Mouse (Mus musculus) layer of hippocampus, postnatal 10 days (tissue): ENCODE data around the gene Slc35c1. TPM values are rescaled to one million over a fixed set of nuclear protein-coding genes. Genes with fewer than 3 reads are reported as not detected.

ENCODE experiments used
- DNase-seq, 2 experiments: peaks; one replicate each; pipeline ENCODE4 v3.0.0; 2021; ENCODE audit warnings: low spot score in 2 of 2
- total RNA-seq, 2 experiments: library from RNA; stranded (reverse); gene quantifications; 2 replicates each; pipeline ENCODE4 v1.2.3; 2021

The Slc35c1 gene
- total RNA-seq, 2 experiments from 2014 or later = 17.1 to 17.2 TPM

DNA sequence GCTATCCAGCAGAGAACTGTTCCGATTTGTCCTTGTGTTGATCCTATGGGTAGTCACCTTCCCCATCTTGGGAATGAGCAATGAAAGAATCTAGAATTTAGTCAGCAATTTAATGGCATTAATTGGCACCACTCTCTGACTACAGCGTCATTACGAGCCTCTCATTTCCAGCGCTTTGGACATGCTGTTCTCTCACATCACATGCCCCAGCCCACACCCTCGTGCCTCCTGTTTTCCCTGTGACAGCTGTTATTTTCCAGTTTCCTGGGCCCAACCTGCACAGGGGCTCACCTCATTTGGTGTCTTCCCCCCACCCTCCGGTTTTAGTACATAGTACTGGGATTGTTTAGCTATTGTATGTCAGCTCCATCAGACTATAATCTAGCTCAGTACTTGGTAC lies 25.3 kb downstream of the Slc35c1 start:
- DNase-seq = no peak

GRCm38 (mm10) chr2:92434375-92434745 lies 26.0 kb downstream of the Slc35c1 start:
- DNase-seq = no peak

DNA sequence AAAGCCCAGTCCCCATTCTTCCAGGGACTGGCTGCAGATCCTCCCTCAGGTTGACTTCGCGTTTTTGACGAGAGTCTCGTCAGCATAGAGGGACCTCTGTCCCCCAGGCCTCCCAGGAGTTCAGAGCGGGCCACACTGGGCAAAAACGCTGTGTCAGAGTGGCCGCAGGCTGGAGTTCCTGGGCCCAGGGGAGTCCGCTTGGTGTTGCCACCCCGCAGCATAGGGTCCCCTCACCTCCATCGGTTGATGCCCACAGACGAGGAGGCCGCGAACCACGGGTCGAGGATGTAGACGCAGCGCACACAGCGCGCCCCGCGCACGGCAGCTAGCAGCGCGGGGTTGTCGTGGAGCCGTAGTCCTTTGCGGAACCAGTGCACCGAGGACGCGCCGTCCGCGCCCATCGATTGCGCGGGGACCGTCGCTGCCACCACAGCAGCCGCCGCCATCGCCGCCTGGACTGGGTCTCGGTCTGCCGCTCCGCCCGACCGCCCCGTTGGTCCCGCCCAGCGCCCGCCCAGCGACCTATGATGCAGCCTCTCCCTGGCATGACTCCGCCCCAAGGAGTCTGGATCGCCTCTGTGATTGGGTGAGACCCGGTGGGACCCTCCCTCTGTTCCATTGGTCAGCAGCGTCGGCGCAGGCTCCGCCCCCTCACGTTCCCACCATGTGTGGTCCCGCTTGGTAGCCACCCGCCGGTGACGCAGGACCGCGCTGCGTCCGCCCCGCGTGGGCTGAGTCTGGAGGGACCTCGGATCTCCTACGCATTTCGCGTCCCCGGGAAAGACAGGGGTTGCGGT lies 26.6 kb downstream of the Slc35c1 start, which contains the start of gene Cry2:
Gene Cry2, minus strand, starts transcription at position 466 of the 797 bp plus-strand sequence.
- peak; percentile 98 for DNase-seq

- peak; percentile 43 to 55 for DNase-seq
Observed at GRCm38 (mm10) chr2:92432299-92433295, 27.7 kb downstream of the Slc35c1 start.

DNA sequence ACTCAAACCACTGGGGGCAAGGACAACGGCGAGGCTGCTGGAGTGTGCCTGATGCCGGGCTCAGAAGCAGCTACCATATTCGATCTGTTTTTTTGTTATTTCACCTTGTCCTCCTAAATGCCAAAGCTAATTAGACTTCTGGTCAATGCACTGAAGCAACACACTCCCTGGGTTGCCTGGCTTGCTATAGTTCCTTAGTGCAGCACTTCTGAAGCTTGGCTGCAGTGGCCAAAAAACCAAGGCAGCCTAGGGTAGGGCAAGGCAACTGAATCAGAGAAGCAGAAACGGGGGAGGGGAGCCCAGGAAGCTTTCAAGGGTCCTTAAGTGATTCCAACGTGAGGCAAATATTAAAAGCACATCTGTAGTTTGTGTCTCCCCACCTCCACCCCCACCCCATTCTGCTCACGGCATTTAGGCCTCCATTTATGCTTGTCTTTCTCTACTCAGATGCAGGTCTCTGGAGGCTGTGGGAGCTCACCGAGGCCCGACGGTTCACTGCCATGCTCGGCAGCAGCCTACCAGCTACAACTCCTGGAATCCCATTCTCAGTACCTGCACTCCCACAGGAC lies 28.6 kb downstream of the Slc35c1 start:
- DNase-seq = no peak

- DNase-seq = peak; percentile 46 to 67
Observed at GRCm38 (mm10) chr2:92430723-92431541, 29.4 kb downstream of the Slc35c1 start.

DNA sequence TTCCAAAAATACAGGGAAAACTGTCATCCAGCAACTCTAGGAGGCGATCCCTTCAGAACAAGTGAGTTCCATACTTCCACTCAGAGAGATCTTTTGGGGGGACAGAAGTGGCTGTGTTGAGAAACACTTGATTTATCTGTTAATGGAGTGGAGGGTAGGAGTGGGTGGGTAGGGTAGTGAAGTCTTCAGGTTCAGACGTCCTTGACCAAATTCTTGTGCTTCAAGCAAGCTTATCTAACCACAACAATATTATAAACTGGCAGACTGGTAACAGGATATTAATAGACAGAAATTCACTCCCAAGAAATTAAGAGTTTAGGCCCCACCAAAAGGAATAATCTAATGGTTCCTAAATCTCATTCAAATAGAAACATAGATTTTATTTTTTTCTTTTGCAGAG lies 30.2 kb downstream of the Slc35c1 start:
- no peak for DNase-seq

DNA sequence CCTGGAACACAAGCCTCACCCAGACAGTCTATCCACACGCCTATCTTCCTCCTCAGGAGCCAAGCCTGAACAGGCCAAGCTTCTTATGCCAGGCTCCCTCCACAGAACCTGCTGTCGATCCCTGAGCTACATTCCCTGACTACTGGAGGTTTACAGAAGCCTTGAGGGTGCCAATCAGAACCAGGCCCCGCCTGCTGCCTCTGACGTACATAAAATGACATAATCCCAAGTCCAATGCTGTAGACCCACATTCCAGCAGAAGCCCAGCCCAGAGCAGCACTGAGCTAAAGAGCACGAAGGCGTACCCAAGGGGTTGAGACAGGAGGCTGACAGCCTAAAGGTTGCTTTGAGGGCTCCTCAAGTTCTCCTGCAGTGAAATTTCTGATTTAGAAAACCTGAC lies 32.5 kb downstream of the Slc35c1 start:
- DNase-seq = peak; percentile 56 to 62

DNA sequence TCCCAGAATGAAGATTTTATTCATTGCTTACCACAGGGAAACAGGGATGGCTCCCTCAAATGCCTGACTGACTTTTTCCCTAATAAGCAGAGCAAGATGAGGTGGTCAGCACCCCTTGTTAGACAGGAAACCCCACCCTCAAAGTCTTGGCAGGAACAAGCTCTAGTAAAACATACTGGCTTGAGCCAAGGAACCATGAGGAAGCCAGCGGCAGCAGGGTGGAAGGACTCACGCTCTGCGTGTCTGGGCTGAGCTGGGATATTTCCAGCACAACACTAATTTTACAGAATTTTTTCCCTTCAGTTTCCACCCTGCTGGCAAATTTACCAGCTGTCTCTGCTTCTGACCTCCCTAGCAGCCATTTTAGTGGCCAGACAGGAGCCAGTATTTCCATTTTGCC lies 33.9 kb downstream of the Slc35c1 start:
- no peak for DNase-seq

DNA sequence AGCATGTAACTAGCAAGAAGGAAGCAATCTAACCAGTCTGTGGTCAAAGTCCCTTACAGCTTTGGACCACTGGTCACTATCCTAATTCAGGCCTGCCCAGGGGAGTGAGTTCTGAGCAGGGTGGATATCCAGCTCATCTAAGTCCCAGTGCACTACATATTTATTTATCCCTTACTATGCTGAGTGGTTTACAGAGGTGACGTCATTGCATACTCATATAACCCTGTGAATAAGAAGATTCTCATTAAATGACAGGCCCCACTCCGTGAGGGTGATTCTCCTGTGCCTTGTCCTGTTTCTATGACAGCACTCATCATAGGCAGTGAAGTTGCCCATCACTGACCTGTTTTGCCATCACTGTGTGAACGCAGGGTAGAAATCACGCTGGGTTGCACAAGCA lies 35.0 kb downstream of the Slc35c1 start:
- no peak for DNase-seq

GRCm38 (mm10) chr2:92424462-92425308 lies 35.7 kb downstream of the Slc35c1 start:
- DNase-seq = peak; percentile 46 to 50

GRCm38 (mm10) chr2:92423702-92424461 lies 36.5 kb downstream of the Slc35c1 start:
- peak; percentile 82 to 88 for DNase-seq

DNA sequence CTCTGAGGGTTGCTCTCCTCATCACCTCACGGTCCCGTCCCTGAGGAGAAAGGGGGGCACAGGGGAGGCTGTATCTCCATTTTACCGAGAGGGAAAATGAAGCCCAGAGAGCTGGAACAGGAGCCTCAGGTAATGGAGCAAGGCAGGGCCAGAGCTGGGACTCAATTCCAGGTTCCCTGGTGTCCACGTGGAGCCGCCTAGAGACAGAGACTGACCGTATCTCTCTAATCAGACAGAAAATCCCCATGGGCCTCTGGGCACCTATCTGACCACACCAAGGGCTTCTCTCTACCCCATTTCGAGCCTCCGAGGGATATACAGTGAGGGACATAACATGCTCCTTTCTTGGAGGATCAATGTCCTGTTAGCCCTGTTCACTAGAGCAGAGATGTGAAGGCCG lies 37.2 kb downstream of the Slc35c1 start:
- DNase-seq = no peak

- DNase-seq = no peak
Observed at GRCm38 (mm10) chr2:92422388-92423135, 37.8 kb downstream of the Slc35c1 start.

DNA sequence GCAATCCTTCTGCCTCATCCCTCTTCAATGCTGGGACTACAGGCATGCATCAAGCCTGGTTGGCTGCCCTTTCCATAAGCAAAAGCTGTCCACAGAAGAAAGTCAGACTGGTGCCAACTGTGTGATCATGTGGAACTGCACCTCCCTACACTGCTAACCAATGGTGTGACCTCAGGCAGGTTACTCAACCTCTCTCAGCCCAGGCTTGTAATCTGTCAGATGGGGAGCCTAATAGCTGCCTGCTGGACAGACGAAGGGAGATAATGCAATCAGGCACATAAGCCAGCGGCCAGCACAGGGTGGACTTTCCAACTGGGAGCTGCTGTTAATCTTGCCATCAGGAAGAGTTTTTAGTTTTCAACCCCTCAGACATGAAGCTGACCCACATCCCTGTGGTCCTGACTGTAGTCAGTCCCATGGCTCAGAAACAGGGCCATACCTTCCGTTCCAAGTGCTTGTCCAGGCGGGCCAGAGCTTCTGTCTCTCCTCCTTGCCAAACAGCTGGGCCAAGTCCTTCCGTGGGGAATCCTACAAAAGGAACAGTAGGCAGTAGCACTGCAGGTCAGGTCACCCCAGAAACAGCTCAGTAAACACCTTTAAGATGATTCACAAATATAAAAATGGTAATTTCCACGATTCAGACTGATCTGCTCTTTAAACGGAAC lies 38.5 kb downstream of the Slc35c1 start:
- DNase-seq = no peak

GRCm38 (mm10) chr2:92411705-92412104 lies 48.6 kb downstream of the Slc35c1 start:
- DNase-seq = no peak

GRCm38 (mm10) chr2:92408309-92409045 lies 51.9 kb downstream of the Slc35c1 start:
- no peak for DNase-seq
